Comparison of ENCODE assay signal across 8 mouse cellular contexts in the genomic region with DNA sequence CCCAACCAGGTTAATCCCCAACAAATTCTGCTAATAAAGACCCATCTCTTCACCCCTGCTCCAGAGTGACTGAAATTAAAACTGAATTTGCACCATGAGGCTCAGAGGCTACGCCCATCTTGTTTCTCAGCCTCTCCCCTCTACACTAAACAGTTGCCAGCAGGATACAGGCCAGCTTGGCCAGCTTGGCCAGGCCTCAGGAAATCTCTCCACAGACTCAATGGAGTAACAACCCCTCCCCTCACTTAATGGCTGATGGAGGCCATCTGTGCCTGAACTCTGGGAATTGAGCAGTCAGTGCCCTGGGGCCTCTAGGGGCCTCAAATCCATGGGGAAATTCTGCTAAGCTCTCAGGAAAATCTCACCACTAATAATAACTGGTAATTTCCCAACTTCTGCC.
DNase-seq lines count a peak whose midpoint lies in the region; ATAC-seq and TF ChIP-seq lines count a peak whose summit lies in the region.

No protein-coding gene starts in this region.

- H3K27ac ChIP-seq in intestine, embryonic 14.5 days (ENCODE audit: low read depth), result 0 out of 2 replicates have a peak overlapping the region, but pooled peaks have one; percentile 4
- H3K27ac ChIP-seq in intestine, postnatal 0 days (ENCODE audit: low read depth, low read length), result no peak overlapping the region
- H3K27ac ChIP-seq in gastrocnemius, adult 2 months, result no peak overlapping the region
- peak overlapping the region; percentile 1; the same call in 1 of the 2 replicates for H3K27ac ChIP-seq in kidney, embryonic 15.5 days
- no peak overlapping the region for H3K27ac ChIP-seq in midbrain, postnatal 0 days (ENCODE audit: low read depth, low read length)

- no peaks in the 10 kb centered on the region for H3K27me3 ChIP-seq in intestine, embryonic 14.5 days (replicated peaks; ENCODE audit: control insufficient read depth, insufficient read depth, low read length)
- H3K27me3 ChIP-seq in intestine, postnatal 0 days (replicated peaks; ENCODE audit: control insufficient read depth, insufficient read depth, low read length), result no peaks in the 10 kb centered on the region
- no peaks in the 10 kb centered on the region for H3K27me3 ChIP-seq in kidney, embryonic 15.5 days
- no peaks in the 10 kb centered on the region for H3K27me3 ChIP-seq in midbrain, postnatal 0 days (ENCODE audit: insufficient read depth, low read length)

- 41% methylated on average over 1 of the region's 1 CpGs for WGBS in intestine, embryonic 14.5 days
- 48% methylated on average over 1 of the region's 1 CpGs for WGBS in intestine, postnatal 0 days
- WGBS in kidney, embryonic 15.5 days, result 46% methylated on average over 1 of the region's 1 CpGs
- 71% methylated on average over 1 of the region's 1 CpGs for WGBS in midbrain, postnatal 0 days

- H3K9me3 ChIP-seq in intestine, embryonic 14.5 days (ENCODE audit: control insufficient read depth, low read length), result no peaks in the 10 kb centered on the region
- no peaks in the 10 kb centered on the region for H3K9me3 ChIP-seq in intestine, postnatal 0 days (ENCODE audit: control insufficient read depth)
- no peaks in the 10 kb centered on the region for H3K9me3 ChIP-seq in kidney, embryonic 15.5 days (replicated peaks)
- no peaks in the 10 kb centered on the region for H3K9me3 ChIP-seq in midbrain, postnatal 0 days (ENCODE audit: low read length)

- no peak overlapping the region for H3K4me3 ChIP-seq in intestine, embryonic 14.5 days (ENCODE audit: low read depth, low read length)
- H3K4me3 ChIP-seq in intestine, postnatal 0 days (ENCODE audit: low read depth, low read length), result no peak overlapping the region
- no peak overlapping the region for H3K4me3 ChIP-seq in gastrocnemius, adult 2 months
- H3K4me3 ChIP-seq in kidney, embryonic 15.5 days (replicated peaks), result no peak overlapping the region
- no peak overlapping the region for H3K4me3 ChIP-seq in midbrain, postnatal 0 days (ENCODE audit: low read depth, low read length)

- peak; percentile 72 for DNase-seq in intestine, embryonic 14.5 days (ENCODE audit: low spot score)
- peak; percentile 67 for DNase-seq in gastrocnemius, adult 2 months
- DNase-seq in midbrain, postnatal 0 days (ENCODE audit: low spot score), result peak; percentile 82
- no peak for DNase-seq in layer of hippocampus, adult 18-20 months (ENCODE audit: low spot score in 2 of 2)

- TF ChIP-seq CTCF in intestine, postnatal 0 days (IDR thresholded peaks at IDR 0.05; ENCODE audit: low read depth), result no peak
- no peak for TF ChIP-seq CTCF in gastrocnemius, adult 2 months (IDR thresholded peaks at IDR 0.05)
- no peak for TF ChIP-seq CTCF in midbrain, postnatal 0 days (IDR thresholded peaks at IDR 0.05)

- 0 out of 2 replicates have a peak, but pooled peaks cover 4% of the 10 kb centered on the region for H3K4me1 ChIP-seq in intestine, embryonic 14.5 days (replicated peaks; ENCODE audit: control insufficient read depth, insufficient read depth, low read length)
- H3K4me1 ChIP-seq in intestine, postnatal 0 days (replicated peaks; ENCODE audit: control insufficient read depth, insufficient read depth, low read length), result no peaks in the 10 kb centered on the region
- peaks cover 7% of the 10 kb centered on the region; the same call in 1 of the 2 replicates for H3K4me1 ChIP-seq in kidney, embryonic 15.5 days
- no peaks in the 10 kb centered on the region for H3K4me1 ChIP-seq in midbrain, postnatal 0 days (ENCODE audit: insufficient read depth, low read length)

- peak; percentile 76 for ATAC-seq in intestine, embryonic 14.5 days (replicated peaks; ENCODE audit: low FRiP score, low TSS enrichment, low read depth)
- no peak for ATAC-seq in intestine, postnatal 0 days
- ATAC-seq in cerebellum, adult (ENCODE audit: insufficient number of reproducible peaks, low FRiP score, low TSS enrichment), result peak; percentile 70
- peak; percentile 92 for ATAC-seq in kidney, embryonic 15.5 days (replicated peaks; ENCODE audit: low FRiP score)
- ATAC-seq in midbrain, postnatal 0 days (ENCODE audit: low FRiP score), result peak; percentile 58; the same call in 1 of the 2 replicates
- ATAC-seq in erythroid progenitor cell, adult 5-6 weeks (replicated peaks; ENCODE audit: low FRiP score, poor library complexity, severe bottlenecking), result no peak

- intact Hi-C loops in gastrocnemius, adult 2 months (cut with DNase I), result no loop called here

- no peak overlapping the region for H3K9ac ChIP-seq in intestine, embryonic 14.5 days (ENCODE audit: low read length)
- H3K9ac ChIP-seq in intestine, postnatal 0 days (ENCODE audit: low read depth, low read length), result no peak overlapping the region
- no peak overlapping the region for H3K9ac ChIP-seq in kidney, embryonic 15.5 days
- H3K9ac ChIP-seq in midbrain, postnatal 0 days (replicated peaks; ENCODE audit: low read length, poor library complexity, severe bottlenecking), result no peak overlapping the region

- no peak overlapping the region for H3K4me2 ChIP-seq in intestine, embryonic 14.5 days (ENCODE audit: low read length)
- no peak overlapping the region for H3K4me2 ChIP-seq in intestine, postnatal 0 days (replicated peaks; ENCODE audit: low read depth)
- H3K4me2 ChIP-seq in kidney, embryonic 15.5 days, result no peak overlapping the region
- H3K4me2 ChIP-seq in midbrain, postnatal 0 days (ENCODE audit: low read depth, low read length, poor library complexity, severe bottlenecking), result no peak overlapping the region

- H3K36me3 ChIP-seq in intestine, embryonic 14.5 days (ENCODE audit: control insufficient read depth, insufficient read depth, low read length), result no peaks in the 10 kb centered on the region
- H3K36me3 ChIP-seq in intestine, postnatal 0 days (ENCODE audit: control insufficient read depth, insufficient read depth), result no peaks in the 10 kb centered on the region
- H3K36me3 ChIP-seq in kidney, embryonic 15.5 days, result no peaks in the 10 kb centered on the region
- H3K36me3 ChIP-seq in midbrain, postnatal 0 days (ENCODE audit: insufficient read depth, low read length), result no peaks in the 10 kb centered on the region

Comparison
In these comparisons a context has a peak if more than half of its experiments do, and no peak if none do; other contexts are left out.
1. ATAC-seq: peak in intestine, embryonic 14.5 days (single experiment), cerebellum, adult (single experiment), kidney, embryonic 15.5 days (single experiment) and midbrain, postnatal 0 days (single experiment); none in intestine, postnatal 0 days (single experiment) and erythroid progenitor cell, adult 5-6 weeks (single experiment).
2. H3K27ac ChIP-seq: peak in intestine, embryonic 14.5 days (single experiment) and kidney, embryonic 15.5 days (single experiment); none in intestine, postnatal 0 days (single experiment), gastrocnemius, adult 2 months (single experiment) and midbrain, postnatal 0 days (single experiment).
3. DNase-seq: peak in intestine, embryonic 14.5 days (single experiment), gastrocnemius, adult 2 months (single experiment) and midbrain, postnatal 0 days (single experiment); none in layer of hippocampus, adult 18-20 months (0 of 2).